Mouse (Mus musculus) stomach, embryonic 16.5 days (tissue): ENCODE measurements around the gene Gm4707. TPM values are rescaled to one million over a fixed set of nuclear protein-coding genes. Genes with fewer than 3 reads are reported as not detected.

ENCODE experiments used
- ATAC-seq: fragments of 200-750 bp; cut with Nextera tagmentation; 2 replicates; pipeline ENCODE4 v1.8.0; 2017; ENCODE audit warnings: moderate number of reproducible peaks, moderate TSS enrichment; ENCODE audit not compliant: insufficient read depth, low FRiP score
- H3K27ac ChIP-seq: fragments of 300-500 bp; sonication (generic); 2 replicates; pipeline ENCODE4 v1.5.1; 2014; ENCODE audit warnings: low read length
- H3K27me3 ChIP-seq: fragments of 300-500 bp; sonication (generic); 2 replicates; pipeline ENCODE4 v1.6.1; 2014; ENCODE audit warnings: low read length, control low read depth, mixed read lengths; ENCODE audit not compliant: control insufficient read depth, insufficient read depth
- H3K36me3 ChIP-seq: fragments of 300-500 bp; sonication (generic); 2 replicates; pipeline ENCODE4 v1.6.1; 2014; ENCODE audit warnings: low read length; ENCODE audit not compliant: control insufficient read depth, insufficient read depth
- H3K4me1 ChIP-seq: fragments of 300-500 bp; sonication (generic); 2 replicates; pipeline ENCODE4 v1.6.1; 2014; ENCODE audit warnings: low read length, control low read depth, mixed read lengths; ENCODE audit not compliant: control insufficient read depth, insufficient read depth
- H3K4me2 ChIP-seq: fragments of 300-500 bp; sonication (generic); 2 replicates; pipeline ENCODE4 v1.6.1; 2014; ENCODE audit warnings: low read depth, low read length, mixed read lengths
- H3K4me3 ChIP-seq: fragments of 300-500 bp; sonication (generic); replicated peaks from 2 replicates; pipeline ENCODE4 v1.5.1; 2014; ENCODE audit warnings: mild to moderate bottlenecking, low read length
- H3K9ac ChIP-seq: fragments of 300-500 bp; sonication (generic); 2 replicates; pipeline ENCODE4 v1.6.1; 2014; ENCODE audit warnings: low read length
- H3K9me3 ChIP-seq: fragments of 300-500 bp; sonication (generic); replicated peaks from 2 replicates; pipeline ENCODE4 v1.6.1; 2016; ENCODE audit warnings: low read length, control low read depth; ENCODE audit not compliant: control insufficient read depth
- WGBS: fragments of 180-500 bp; shearing (Covaris S2); extraction: QIAGEN DNeasy Blood & Tissue Kit; methylation state at CpG from one replicate; pipeline ENCODE4 v1.1.7; 2014; 5-methylcytosine and 5-hydroxymethylcytosine counted together
- polyA plus RNA-seq: library from polyadenylated mRNA; unstranded; fragments of >200 nt; fragmentation: Nextera tagmentation; extraction: Ambion mirVana; gene quantifications from 2 replicates; pipeline ENCODE4 v1.2.1, GENCODE M21; 2015

Gene Gm4707
- 3.3 and 3.7 TPM in 2 replicates for polyA plus RNA-seq

- WGBS = 95% methylated on average over 2 of the region's 2 CpGs
- peaks cover 6% of the 10 kb centered on the region; the same call in 1 of the 2 replicates for H3K36me3 ChIP-seq
Observed at GRCm38 (mm10) chr17:71459818-71460217, at the start of gene Gm4707. TSS of gene Gm4707 (minus strand) at chr17:71459918.

GRCm38 (mm10) chr17:71506832-71507231 is 47.1 kb upstream of the Gm4707 start:
- Histone ChIP-seq H3K36me3 (peaks cover 7% of the 10 kb centered on the region), H3K9me3 (no peaks in the 10 kb centered on the region), H3K27me3 (no peaks in the 10 kb centered on the region), H3K4me3 (no peak overlapping the region), H3K4me2 (no peak overlapping the region), H3K9ac (no peak overlapping the region), H3K4me1 (no peaks in the 10 kb centered on the region), H3K27ac (no peak overlapping the region)
- ATAC-seq = no peak
- WGBS = 84% methylated on average over 8 of the region's 8 CpGs

More at GRCm38 (mm10) chr17:71459818-71460217, at the start of gene Gm4707:
- no peak within 1 kb of the TSS for H3K27ac ChIP-seq
- H3K4me1 ChIP-seq = no peaks in the 10 kb centered on the region
- H3K9ac ChIP-seq = no peak within 1 kb of the TSS
- no peak for ATAC-seq
- no peaks in the 10 kb centered on the region for H3K9me3 ChIP-seq
- no peak within 1 kb of the TSS for H3K4me2 ChIP-seq
- no peak within 1 kb of the TSS for H3K4me3 ChIP-seq
- no peaks in the 10 kb centered on the region for H3K27me3 ChIP-seq

GRCm38 (mm10) chr17:71495784-71496183 is 36.1 kb upstream of the Gm4707 start:
- Histone ChIP-seq H3K27me3 (no peaks in the 10 kb centered on the region), H3K4me1 (no peaks in the 10 kb centered on the region), H3K4me2 (no peak overlapping the region), H3K4me3 (no peak overlapping the region), H3K36me3 (peaks cover 12% of the 10 kb centered on the region), H3K27ac (no peak overlapping the region), H3K9ac (no peak overlapping the region), H3K9me3 (no peaks in the 10 kb centered on the region)
- ATAC-seq = no peak
- 84% methylated on average over 4 of the region's 4 CpGs for WGBS

GRCm38 (mm10) chr17:71491332-71491686 is 31.6 kb upstream of the Gm4707 start:
- peak; percentile 79; the same call in 1 of the 2 replicates for ATAC-seq
- H3K9me3 ChIP-seq = no peaks in the 10 kb centered on the region
- H3K4me1 ChIP-seq = no peaks in the 10 kb centered on the region
- 27% methylated on average over 4 of the region's 4 CpGs for WGBS
- H3K36me3 ChIP-seq = 0 out of 2 replicates have a peak, but pooled peaks cover 7% of the 10 kb centered on the region
- no peak overlapping the region for H3K4me3 ChIP-seq
- no peaks in the 10 kb centered on the region for H3K27me3 ChIP-seq
- H3K4me2 ChIP-seq = no peak overlapping the region
- H3K27ac ChIP-seq = peak overlapping the region; percentile 46; the same call in 1 of the 2 replicates
- H3K9ac ChIP-seq = no peak overlapping the region

GRCm38 (mm10) chr17:71490666-71491331 is 31.1 kb upstream of the Gm4707 start:
- H3K9ac ChIP-seq = no peak overlapping the region
- H3K27me3 ChIP-seq = no peaks in the 10 kb centered on the region
- WGBS = 56% methylated on average over 9 of the region's 9 CpGs
- no peaks in the 10 kb centered on the region for H3K4me1 ChIP-seq
- no peak overlapping the region for H3K4me3 ChIP-seq
- no peaks in the 10 kb centered on the region for H3K9me3 ChIP-seq
- peak overlapping the region; percentile 46; the same call in 1 of the 2 replicates for H3K27ac ChIP-seq
- H3K36me3 ChIP-seq = 0 out of 2 replicates have a peak, but pooled peaks cover 4% of the 10 kb centered on the region
- H3K4me2 ChIP-seq = no peak overlapping the region
- ATAC-seq = no peak

- 74% methylated on average over 9 of the region's 9 CpGs for whole genome bisulfite sequencing
- H3K27me3 ChIP-seq = no peaks in the 10 kb centered on the region
- H3K9ac ChIP-seq = no peak overlapping the region
- no peak overlapping the region for H3K4me2 ChIP-seq
- H3K4me1 ChIP-seq = no peaks in the 10 kb centered on the region
- H3K27ac ChIP-seq = no peak overlapping the region
- H3K9me3 ChIP-seq = no peaks in the 10 kb centered on the region
- no peaks in the 10 kb centered on the region for H3K36me3 ChIP-seq
- no peak overlapping the region for H3K4me3 ChIP-seq
- ATAC-seq = no peak
Observed at GRCm38 (mm10) chr17:71489703-71490461, 30.2 kb upstream of the Gm4707 start.

- 26% methylated on average over 8 of the region's 8 CpGs for WGBS
- no peaks in the 10 kb centered on the region for H3K27me3 ChIP-seq
- peak overlapping the region; percentile 31 for H3K4me2 ChIP-seq
- H3K27ac ChIP-seq = peak overlapping the region; percentile 47
- H3K36me3 ChIP-seq = no peaks in the 10 kb centered on the region
- ATAC-seq = no peak
- 0 out of 2 replicates have a peak overlapping the region, but pooled peaks have one; percentile 6 for H3K4me3 ChIP-seq
- peak overlapping the region; percentile 42; the same call in 1 of the 2 replicates for H3K9ac ChIP-seq
- no peaks in the 10 kb centered on the region for H3K9me3 ChIP-seq
- no peaks in the 10 kb centered on the region for H3K4me1 ChIP-seq
Observed at GRCm38 (mm10) chr17:71486231-71486851, 26.6 kb upstream of the Gm4707 start.

- no peak for ATAC-seq
- no peaks in the 10 kb centered on the region for H3K36me3 ChIP-seq
- peak overlapping the region; percentile 47 for H3K27ac ChIP-seq
- H3K4me2 ChIP-seq = peak overlapping the region; percentile 31
- 57% methylated on average over 12 of the region's 12 CpGs for WGBS
- H3K4me1 ChIP-seq = no peaks in the 10 kb centered on the region
- H3K27me3 ChIP-seq = no peaks in the 10 kb centered on the region
- 0 out of 2 replicates have a peak overlapping the region, but pooled peaks have one; percentile 6 for H3K4me3 ChIP-seq
- peak overlapping the region; percentile 42 for H3K9ac ChIP-seq
- H3K9me3 ChIP-seq = no peaks in the 10 kb centered on the region
Observed at GRCm38 (mm10) chr17:71485791-71486230, 26.1 kb upstream of the Gm4707 start.

- H3K4me3 ChIP-seq = no peak overlapping the region
- no peaks in the 10 kb centered on the region for H3K4me1 ChIP-seq
- H3K27me3 ChIP-seq = no peaks in the 10 kb centered on the region
- no peaks in the 10 kb centered on the region for H3K36me3 ChIP-seq
- no peak overlapping the region for H3K9ac ChIP-seq
- no peak overlapping the region for H3K4me2 ChIP-seq
- no peaks in the 10 kb centered on the region for H3K9me3 ChIP-seq
- H3K27ac ChIP-seq = no peak overlapping the region
- WGBS = 88% methylated on average over 5 of the region's 5 CpGs
- no peak for ATAC-seq
Observed at GRCm38 (mm10) chr17:71484711-71485110, 25.0 kb upstream of the Gm4707 start.
